Mouse (Mus musculus): ENCODE measurements around the gene 2010003K11Rik.

2010003K11Rik gene

DNA sequence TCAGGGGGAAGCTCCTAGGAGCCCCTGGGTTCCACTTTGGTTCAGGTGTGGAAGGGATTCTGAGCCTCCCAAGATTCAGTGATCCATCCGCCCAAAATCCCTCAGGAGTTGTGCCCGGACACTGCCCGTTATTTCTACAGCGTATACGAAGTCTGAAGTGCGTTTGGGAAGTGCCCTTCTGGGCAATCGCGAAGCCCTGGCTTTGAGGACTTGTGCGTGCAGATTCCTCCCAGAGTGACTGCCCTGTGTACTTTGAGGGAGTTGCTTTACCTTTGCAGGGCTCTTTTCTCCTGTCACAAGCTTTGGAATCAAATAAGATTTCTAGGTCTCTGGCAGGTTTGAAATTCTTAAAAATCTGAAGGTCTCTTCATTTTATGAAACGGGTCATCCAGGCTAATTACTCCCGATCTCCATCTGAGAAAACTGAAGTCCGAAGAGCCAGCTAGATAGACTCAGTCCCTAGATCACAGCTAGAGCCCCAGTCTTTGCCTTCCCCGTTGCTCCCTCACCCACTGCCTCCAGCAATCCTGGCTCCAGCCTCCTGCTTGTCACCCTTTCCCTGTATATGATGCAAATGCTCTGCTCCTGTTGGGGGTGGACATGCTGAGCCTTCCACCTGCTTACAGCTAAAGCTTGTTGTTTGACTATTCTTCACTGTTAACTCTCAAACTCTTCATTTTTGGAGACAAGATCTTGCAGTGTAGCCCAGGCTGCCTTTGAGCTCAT, 12.9 kb upstream of the 2010003K11Rik start:
- no peaks in the 10 kb centered on the region for H3K36me3 ChIP-seq (ENCODE audit: control insufficient read depth, insufficient read depth, low read length, poor library complexity, severe bottlenecking)
- DNase-seq (ENCODE audit: low read depth, low spot score) = no peak
- H3K27me3 ChIP-seq (ENCODE audit: control insufficient read depth, insufficient read depth, low read length, poor library complexity, severe bottlenecking) = no peaks in the 10 kb centered on the region

DNA sequence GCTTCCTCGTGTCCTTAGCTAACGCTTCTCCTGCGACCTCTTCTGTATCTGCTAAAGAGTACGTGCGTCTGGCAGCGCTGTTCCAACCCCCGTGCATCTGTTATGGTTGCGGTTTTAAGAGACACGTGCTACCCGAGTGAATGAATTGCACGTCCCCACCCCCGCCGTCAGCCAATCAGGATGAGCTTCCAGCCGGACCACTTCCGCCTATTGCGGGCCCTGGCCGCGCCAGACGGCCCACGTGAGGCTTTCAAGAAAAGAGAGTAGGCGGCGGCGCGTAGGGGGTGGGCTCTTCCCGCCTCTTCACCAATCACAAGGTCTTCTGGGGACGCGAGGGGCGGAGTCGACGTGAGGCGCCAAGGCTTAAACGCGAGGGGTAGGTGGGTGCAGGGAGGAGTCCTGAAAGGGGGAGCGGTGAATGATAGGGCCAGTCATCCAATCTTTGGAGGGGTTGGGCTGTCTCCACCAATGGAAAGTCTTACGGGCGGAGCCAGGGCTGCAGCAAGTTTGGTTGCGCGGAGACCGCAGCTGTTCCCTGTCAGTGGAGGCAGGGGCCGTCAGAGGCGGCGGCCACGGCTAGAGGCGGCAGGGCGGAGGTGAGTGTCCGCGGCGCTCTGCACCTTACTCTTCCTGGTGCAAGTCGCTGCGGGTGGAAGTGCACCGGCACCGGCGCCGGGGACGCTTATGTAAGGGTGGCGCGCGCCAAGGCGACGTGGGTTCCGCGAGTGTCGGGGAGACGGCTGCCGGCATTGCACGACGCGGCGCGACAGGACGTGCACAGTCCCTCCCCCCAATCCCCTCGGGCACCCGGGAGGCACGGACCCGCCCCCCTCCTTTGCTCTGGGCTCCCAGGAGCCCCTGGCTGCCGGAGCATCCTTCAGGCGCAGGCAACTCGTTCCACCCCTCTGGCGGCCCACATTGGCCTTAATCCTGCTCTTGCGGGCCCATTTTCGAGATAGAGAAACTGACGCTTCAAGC, 11.9 kb upstream of the 2010003K11Rik start, which contains the start of gene Pcx:
Pcx (plus strand) TSS at position 487 of the 978 bp plus-strand sequence.
- no peaks in the 10 kb centered on the region for H3K27me3 ChIP-seq (ENCODE audit: control insufficient read depth, insufficient read depth, low read length, poor library complexity, severe bottlenecking)
- no peaks in the 10 kb centered on the region for H3K36me3 ChIP-seq (ENCODE audit: control insufficient read depth, insufficient read depth, low read length, poor library complexity, severe bottlenecking)
- DNase-seq (ENCODE audit: low read depth, low spot score) = peak; percentile 99

DNA sequence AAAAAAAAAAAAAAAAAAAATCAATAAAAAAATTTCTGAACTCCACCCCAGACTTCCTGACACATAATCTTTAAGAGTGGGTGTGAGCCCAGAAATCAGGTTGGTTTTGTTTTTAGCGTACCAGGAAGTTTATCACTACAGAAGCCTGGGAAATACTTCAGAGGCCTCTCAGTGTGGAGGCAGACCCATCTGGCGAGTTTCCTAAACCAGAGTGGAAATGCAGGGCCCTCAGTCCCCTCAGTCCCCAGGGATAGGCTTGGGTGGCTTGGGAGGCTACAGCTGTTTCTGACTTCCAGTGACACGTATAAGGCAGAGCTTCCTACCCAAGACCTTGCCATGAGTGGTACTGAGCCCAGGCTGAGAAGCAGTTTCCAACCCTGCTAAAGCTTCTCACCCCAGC, 9.4 kb upstream of the 2010003K11Rik start:
- H3K36me3 ChIP-seq (ENCODE audit: control insufficient read depth, insufficient read depth, low read length, poor library complexity, severe bottlenecking) = no peaks in the 10 kb centered on the region
- H3K27me3 ChIP-seq (ENCODE audit: control insufficient read depth, insufficient read depth, low read length, poor library complexity, severe bottlenecking) = no peaks in the 10 kb centered on the region
- no peak for DNase-seq (ENCODE audit: low read depth, low spot score)

DNA sequence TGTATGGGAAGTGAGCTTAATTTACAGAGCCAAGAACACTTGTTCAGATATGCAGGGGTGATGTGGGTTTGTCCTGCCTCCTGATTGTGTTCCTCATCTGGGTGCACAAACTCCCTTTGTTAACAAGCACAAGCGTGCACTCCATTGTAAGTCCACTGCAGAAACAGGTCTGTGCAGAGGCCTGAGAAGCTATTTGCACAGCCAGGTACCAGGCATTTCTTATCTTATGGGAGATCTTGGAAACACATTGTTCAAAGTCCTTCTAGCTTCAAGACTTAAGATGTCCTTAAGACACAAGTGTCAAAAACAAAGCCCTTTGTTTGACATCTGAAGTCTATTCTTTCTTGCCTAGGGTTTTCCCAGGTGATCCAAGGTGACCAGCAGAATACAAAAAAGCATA, 6.4 kb upstream of the 2010003K11Rik start:
- Histone ChIP-seq H3K27me3 (ENCODE audit: control insufficient read depth, insufficient read depth, low read length, poor library complexity, severe bottlenecking) (no peaks in the 10 kb centered on the region), H3K36me3 (ENCODE audit: control insufficient read depth, insufficient read depth, low read length, poor library complexity, severe bottlenecking) (no peaks in the 10 kb centered on the region)
- no peak for DNase-seq (ENCODE audit: low read depth, low spot score)

DNA sequence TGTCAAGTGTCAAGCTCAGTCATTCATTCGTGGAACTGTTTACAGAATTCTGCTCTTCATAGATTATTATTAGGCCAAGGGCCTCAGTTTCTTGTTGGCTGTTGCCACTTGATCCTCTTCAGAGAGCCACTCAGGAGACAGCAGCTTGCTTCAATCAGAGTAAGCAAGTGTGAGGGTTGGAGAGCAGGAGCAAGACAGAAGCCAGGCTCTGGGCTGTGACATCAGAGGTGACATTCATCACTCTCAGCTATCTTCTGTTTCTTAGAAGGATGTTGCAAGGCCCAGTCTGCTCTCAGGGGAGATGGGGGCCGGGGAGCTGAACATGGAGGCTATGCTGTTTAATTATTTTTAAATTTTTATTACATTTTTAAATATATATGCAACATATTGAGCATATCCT, 4.3 kb upstream of the 2010003K11Rik start:
- no peaks in the 10 kb centered on the region for H3K36me3 ChIP-seq (ENCODE audit: control insufficient read depth, insufficient read depth, low read length, poor library complexity, severe bottlenecking)
- H3K27me3 ChIP-seq (ENCODE audit: control insufficient read depth, insufficient read depth, low read length, poor library complexity, severe bottlenecking) = no peaks in the 10 kb centered on the region
- no peak for DNase-seq (ENCODE audit: low read depth, low spot score)

DNA sequence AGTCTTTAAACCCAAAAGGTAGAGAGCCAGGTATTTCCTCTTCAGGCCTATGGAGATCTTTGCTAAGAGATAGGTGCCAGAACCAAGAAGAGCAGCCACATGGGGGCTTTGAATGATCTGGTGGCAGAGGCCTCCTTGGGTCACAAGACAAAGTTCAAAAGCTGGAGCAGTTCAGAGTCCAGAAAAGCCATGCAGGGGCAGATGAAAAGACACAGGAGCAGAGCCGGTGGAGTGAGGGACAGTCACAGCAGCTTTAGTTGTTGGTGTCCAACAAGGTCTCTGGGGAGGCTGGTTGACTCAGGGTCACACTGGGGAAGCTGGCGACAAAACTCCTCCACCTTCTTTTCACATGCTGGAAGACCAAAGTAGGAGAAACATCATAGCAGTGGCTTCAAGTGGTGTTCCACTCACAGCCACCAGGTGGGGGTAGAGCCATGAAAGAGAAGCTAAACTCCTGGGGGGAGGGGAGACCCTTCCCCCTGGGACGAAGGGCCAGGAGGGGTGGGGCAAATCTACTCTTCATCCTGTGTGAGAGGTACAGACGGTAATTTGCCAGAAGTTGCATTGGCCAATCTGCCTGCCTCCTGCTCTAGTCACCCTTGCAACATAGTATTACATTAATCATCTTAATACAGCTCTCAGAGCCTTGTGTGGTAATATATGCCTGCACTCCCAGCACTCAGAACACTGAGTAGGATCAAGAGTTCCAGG, 965 bp downstream of the 2010003K11Rik start:
- Histone ChIP-seq H3K27me3 (ENCODE audit: control insufficient read depth, insufficient read depth, low read length, poor library complexity, severe bottlenecking) (no peaks in the 10 kb centered on the region), H3K36me3 (ENCODE audit: control insufficient read depth, insufficient read depth, low read length, poor library complexity, severe bottlenecking) (no peaks in the 10 kb centered on the region)
- DNase-seq (ENCODE audit: low read depth, low spot score) = peak; percentile 77

DNA sequence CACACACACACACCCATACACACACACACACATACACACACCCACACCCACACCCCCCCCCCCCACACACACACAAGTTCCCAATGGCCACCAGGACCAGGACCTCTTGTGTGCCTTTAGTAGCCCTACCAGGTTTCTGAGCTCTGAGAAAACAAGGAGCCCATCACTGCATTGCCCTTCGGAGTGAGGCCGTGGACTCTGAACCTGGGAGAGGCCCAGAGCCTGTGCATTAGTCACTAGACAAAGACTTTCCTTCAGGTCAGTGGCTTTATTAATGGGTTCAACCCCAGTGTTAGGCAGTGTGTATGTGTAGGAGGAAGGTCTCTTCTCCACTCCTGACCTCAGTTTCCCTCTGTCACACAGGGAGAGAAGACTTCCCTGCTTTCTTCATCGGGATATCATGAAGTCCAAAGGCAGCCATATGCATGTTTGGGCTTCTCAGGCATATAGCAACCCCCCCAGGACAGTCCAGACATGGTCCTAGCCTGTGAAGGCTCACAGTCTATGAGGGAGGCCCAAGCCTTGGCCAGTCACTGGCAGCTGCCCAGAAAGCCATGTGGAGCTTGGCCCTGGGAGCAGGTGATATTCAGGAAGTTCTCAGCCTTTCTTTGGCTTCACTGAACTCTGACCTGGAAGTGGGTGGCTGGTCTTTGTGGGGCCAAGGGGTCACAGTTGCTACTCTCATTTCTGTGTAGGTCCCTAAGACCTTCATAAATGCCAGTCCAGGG, 1.7 kb downstream of the 2010003K11Rik start:
- Histone ChIP-seq H3K27me3 (ENCODE audit: control insufficient read depth, insufficient read depth, low read length, poor library complexity, severe bottlenecking) (no peaks in the 10 kb centered on the region), H3K36me3 (ENCODE audit: control insufficient read depth, insufficient read depth, low read length, poor library complexity, severe bottlenecking) (no peaks in the 10 kb centered on the region)
- no peak for DNase-seq (ENCODE audit: low read depth, low spot score)

DNA sequence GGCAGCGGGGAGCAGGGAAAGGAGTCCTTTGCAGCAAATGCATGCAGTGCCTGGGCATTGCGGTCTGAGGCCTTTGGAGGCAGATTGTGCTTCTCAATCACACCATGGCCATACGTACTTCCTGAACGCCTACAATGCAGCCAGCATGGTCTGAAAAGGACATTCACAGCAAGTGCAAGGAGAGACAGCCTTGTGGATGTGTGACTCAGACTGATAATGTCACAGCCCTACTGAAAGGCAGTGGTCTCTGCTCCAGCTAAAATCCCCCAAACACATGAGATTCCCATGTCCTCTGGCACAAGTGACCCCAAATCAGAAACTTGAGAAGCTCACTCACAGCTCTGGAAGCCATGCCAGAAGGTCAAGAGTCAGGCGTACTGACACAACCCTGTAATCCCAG, 2.6 kb downstream of the 2010003K11Rik start:
- Histone ChIP-seq H3K27me3 (ENCODE audit: control insufficient read depth, insufficient read depth, low read length, poor library complexity, severe bottlenecking) (no peaks in the 10 kb centered on the region), H3K36me3 (ENCODE audit: control insufficient read depth, insufficient read depth, low read length, poor library complexity, severe bottlenecking) (no peaks in the 10 kb centered on the region)
- no peak for DNase-seq (ENCODE audit: low read depth, low spot score)

DNA sequence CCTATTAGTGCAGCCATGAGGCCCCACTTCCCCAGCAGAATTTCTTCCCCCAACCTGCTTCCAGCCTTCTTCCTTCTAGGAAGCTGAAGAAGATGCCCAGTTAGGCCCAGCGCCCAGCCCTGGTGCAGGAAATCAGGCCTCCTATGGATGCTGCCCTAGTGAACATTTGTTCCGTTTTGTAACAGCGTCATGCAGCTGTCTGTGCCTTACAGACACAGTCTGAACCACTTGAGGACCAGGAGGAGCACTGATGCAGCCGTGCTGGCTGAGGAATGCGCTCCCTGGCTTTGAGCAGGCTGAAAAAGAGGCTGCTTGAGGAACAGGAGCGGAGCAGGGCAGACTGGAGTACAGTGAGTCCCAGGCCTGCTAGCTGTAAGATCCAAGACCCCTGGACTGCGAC, 3.7 kb downstream of the 2010003K11Rik start:
- Histone ChIP-seq H3K27me3 (ENCODE audit: control insufficient read depth, insufficient read depth, low read length, poor library complexity, severe bottlenecking) (no peaks in the 10 kb centered on the region), H3K36me3 (ENCODE audit: control insufficient read depth, insufficient read depth, low read length, poor library complexity, severe bottlenecking) (no peaks in the 10 kb centered on the region)
- DNase-seq (ENCODE audit: low read depth, low spot score) = no peak

DNA sequence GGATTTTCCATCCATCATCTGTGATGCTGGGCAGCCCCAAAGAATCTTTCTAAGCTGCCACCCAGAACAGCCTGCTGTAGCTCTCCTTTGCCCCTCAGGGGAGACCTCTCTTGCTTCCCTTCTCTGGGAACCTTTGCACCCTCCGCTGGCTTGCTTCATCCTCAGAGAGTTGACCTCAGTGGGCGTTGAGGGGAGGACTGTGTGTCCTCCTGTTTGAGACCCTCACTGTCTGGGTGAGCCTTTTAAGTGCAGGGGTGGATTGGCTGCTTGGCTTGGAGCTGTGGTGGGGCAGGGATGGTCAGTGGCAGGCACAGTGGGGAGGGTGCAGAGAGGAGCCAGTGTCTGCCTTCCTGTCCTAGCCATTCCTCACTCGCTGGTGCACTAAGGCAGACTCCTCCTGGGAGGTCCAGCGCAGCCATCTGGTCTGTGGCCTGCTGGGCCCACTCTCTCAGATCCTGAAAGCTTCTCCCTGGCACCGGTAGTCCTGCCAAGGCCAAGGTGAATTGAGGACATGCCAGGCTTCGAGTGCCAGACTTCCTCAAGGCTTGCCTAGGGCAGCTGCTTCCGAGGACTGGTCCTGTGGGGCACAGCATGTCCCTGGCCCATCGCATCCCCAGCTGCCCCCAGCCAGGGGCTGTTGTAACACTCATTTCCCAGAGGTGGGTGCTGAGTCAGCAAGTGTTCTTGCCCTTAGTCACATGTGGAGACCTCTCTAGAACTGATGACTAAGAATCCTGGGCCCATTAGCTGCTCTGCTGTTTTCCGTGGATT, 5.7 kb downstream of the 2010003K11Rik start:
- H3K27me3 ChIP-seq (ENCODE audit: control insufficient read depth, insufficient read depth, low read length, poor library complexity, severe bottlenecking) = no peaks in the 10 kb centered on the region
- DNase-seq (ENCODE audit: low read depth, low spot score) = no peak
- H3K36me3 ChIP-seq (ENCODE audit: control insufficient read depth, insufficient read depth, low read length, poor library complexity, severe bottlenecking) = no peaks in the 10 kb centered on the region

DNA sequence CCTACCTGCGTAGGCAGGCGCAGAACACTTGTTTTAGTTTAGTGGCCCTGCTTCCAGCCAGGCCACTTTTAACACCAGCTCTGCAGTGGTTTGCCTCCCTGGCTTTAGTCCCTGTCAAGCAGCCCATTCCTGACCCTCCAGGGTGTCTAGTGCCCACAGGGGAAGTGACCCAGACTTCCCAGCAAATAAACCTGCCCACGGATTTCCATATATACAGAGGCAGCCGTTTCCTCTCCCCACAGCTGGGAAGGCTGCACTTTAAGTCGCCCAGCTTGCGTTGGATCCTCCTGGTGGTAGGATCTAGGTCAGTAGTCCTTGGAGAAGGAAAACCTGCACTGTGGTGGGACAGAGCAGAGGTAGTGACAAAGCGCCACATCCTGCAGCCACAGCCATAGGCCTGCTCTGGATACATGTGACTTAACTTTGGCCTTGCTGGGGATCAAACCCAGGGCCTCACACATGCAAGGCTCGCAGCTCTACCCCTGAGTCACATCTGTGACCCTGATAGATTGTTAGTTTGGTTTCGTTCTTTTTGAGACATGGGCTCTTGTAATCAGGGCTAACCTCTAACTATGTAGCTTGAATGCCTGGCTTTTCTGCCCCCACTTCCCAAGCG, 7.2 kb downstream of the 2010003K11Rik start:
- H3K36me3 ChIP-seq (ENCODE audit: control insufficient read depth, insufficient read depth, low read length, poor library complexity, severe bottlenecking) = no peaks in the 10 kb centered on the region
- no peak for DNase-seq (ENCODE audit: low read depth, low spot score)

DNA sequence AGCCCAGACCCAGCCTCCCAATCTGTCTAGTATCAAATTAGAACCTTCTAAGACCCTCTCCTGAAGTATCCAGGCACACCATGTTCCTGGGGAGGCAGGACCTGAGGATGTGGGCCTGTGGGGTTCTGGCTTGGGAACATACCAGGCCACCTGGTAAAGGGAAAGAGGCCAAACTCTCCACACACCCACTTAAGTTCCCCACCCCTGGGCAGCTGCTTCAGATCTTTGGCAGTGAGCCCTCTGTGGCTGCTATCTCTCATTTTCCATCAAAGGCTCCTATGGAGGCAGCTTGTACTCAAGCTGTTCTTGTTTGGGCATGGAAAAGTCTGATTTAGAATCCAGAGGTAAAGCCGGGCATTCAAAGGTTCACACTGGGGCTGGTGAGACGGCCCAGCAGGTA, 10.5 kb downstream of the 2010003K11Rik start:
- no peak for DNase-seq (ENCODE audit: low read depth, low spot score)
- Histone ChIP-seq H3K36me3 (ENCODE audit: control insufficient read depth, insufficient read depth, low read length, poor library complexity, severe bottlenecking) (no peaks in the 10 kb centered on the region), H3K27me3 (ENCODE audit: control insufficient read depth, insufficient read depth, low read length, poor library complexity, severe bottlenecking) (no peaks in the 10 kb centered on the region)

More for the DNA sequence above, 7.2 kb downstream of the 2010003K11Rik start:
- H3K27me3 ChIP-seq (ENCODE audit: control insufficient read depth, insufficient read depth, low read length, poor library complexity, severe bottlenecking) = no peaks in the 10 kb centered on the region

DNA sequence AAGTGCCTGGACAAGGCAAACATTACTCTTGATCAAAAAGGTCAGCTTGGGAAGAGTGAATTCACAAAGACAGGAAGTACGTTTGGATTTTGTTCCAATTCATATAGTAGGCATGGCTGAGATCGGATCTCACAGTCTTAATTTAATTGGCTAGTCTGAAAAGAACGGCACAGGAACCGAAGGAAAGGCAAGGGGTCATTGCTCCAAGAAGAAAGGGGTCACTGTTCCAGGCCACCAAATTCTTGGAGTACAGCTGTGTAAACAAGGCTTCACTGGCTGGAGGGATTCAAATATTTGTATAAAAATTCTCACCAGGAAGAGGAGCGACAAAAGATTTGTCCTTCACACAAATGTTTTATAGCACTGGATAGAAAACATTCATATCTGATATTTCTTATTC, 13.4 kb downstream of the 2010003K11Rik start:
- no peak for DNase-seq (ENCODE audit: low read depth, low spot score)
- Histone ChIP-seq H3K27me3 (ENCODE audit: control insufficient read depth, insufficient read depth, low read length, poor library complexity, severe bottlenecking) (no peaks in the 10 kb centered on the region; the same call in 1 of the 2 replicates), H3K36me3 (ENCODE audit: control insufficient read depth, insufficient read depth, low read length, poor library complexity, severe bottlenecking) (no peaks in the 10 kb centered on the region)
